Mouse (Mus musculus) C2C12 (cell line): ENCODE measurements around the gene Prtn3.
A peak's percentile ranks its signal among the peaks of the same experiment; 100 is the strongest.

Experiments
- CEBPB ChIP-seq: IDR thresholded peaks from one replicate; pipeline ENCODE4 v1.6.1; 2011; ENCODE audit warnings: low read depth, mild to moderate bottlenecking, control low read depth, moderate library complexity
- CTCF ChIP-seq: IDR thresholded peaks from one replicate; pipeline ENCODE4 v1.5.1; 2011; ENCODE audit not compliant: control insufficient read depth, insufficient read depth, insufficient read length
- FOSL1 ChIP-seq: IDR thresholded peaks from one replicate; pipeline ENCODE4 v1.8.0; 2011; ENCODE audit warnings: mild to moderate bottlenecking, low read length; ENCODE audit not compliant: poor library complexity, insufficient read depth, severe bottlenecking
- MAX ChIP-seq: IDR thresholded peaks from one replicate; pipeline ENCODE4 v1.6.1; 2011; ENCODE audit warnings: mild to moderate bottlenecking, control low read depth
- MYOD1 ChIP-seq: IDR thresholded peaks from one replicate; pipeline ENCODE4 v1.6.1; 2011; ENCODE audit warnings: low read depth; ENCODE audit not compliant: control insufficient read depth, insufficient read length
- MYOG ChIP-seq: IDR thresholded peaks from one replicate; pipeline ENCODE4 v1.6.1; 2011; ENCODE audit not compliant: control insufficient read depth, insufficient read length; ENCODE audit errors: extremely low read depth
- USF1 ChIP-seq: IDR thresholded peaks from one replicate; pipeline ENCODE4 v1.6.1; 2011; ENCODE audit warnings: low read depth, mild to moderate bottlenecking, control low read depth, moderate library complexity

DNA sequence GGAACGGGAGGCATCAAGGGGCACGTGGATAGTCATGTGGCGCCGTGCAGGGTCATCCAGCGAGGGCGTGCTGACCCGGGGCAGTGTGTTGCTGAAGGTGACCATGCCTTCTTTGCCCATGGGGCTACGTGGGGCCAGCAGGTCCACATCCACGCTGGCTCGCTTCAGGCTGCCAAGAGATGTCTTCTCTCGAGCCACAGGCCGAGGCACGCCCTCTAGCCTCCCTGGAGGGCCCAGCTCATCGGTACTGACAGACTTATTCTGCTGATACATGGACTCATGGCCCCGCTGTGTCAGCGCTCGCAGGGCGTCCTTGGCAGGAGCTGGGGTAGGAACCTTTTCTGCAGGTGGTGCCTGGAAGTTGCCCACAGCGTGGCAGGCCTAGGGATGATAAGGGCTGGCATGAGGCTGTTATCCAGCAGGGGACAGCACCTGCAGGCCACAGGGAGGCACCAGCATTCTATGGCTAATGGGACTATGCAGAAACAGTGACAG lies 8.4 kb upstream of the Prtn3 start:
- TF ChIP-seq USF1, result no peak
- peak; percentile 21 for TF ChIP-seq CTCF
- TF ChIP-seq MYOG, result no peak
- no peak for TF ChIP-seq CEBPB
- no peak for TF ChIP-seq MYOD1
- TF ChIP-seq MAX, result no peak
- TF ChIP-seq FOSL1, result no peak
